Mouse (Mus musculus): ENCODE measurements at regions not wholly inside any gene's neighbourhood (a gene's known extent, or its start where the extent isn't known, plus 50 kb on each side); places are given as distances from the start of the nearest gene placed in this dataset.
"Not testable (repeated sequence)": the region's sequence is repeated elsewhere in the genome, so short reads cannot be mapped to it uniquely, and the experiment has no call there.

GRCm38 (mm10) chr3:134330943-134331342, 94.7 kb downstream of the Cxxc4 start:
- DNase-seq (ENCODE audit: low read depth, low spot score): no peak

- peak; percentile 12 for DNase-seq (ENCODE audit: low read depth, low spot score)
These were observed 95.3 kb downstream of the Cxxc4 start for GRCm38 (mm10) chr3:134331499-134332153.

- not testable (repeated sequence) for DNase-seq (ENCODE audit: low read depth, low spot score)
These were observed 102.9 kb downstream of the Cxxc4 start for GRCm38 (mm10) chr3:134339093-134339695.

GRCm38 (mm10) chr3:134365948-134366347, 129.7 kb downstream of the Cxxc4 start:
- DNase-seq (ENCODE audit: low read depth, low spot score): no peak

GRCm38 (mm10) chr3:134366761-134367160, 130.5 kb downstream of the Cxxc4 start:
- DNase-seq (ENCODE audit: low read depth, low spot score): no peak

- DNase-seq (ENCODE audit: low read depth, low spot score): no peak
These were observed 132.3 kb downstream of the Cxxc4 start for GRCm38 (mm10) chr3:134368591-134368990.

GRCm38 (mm10) chr3:134369126-134369525, 132.8 kb downstream of the Cxxc4 start:
- DNase-seq (ENCODE audit: low read depth, low spot score): no peak

- no peak for DNase-seq (ENCODE audit: low read depth, low spot score)
These were observed 143.3 kb downstream of the Cxxc4 start for GRCm38 (mm10) chr3:134379549-134379948.

GRCm38 (mm10) chr3:134390472-134391336, 154.4 kb downstream of the Cxxc4 start:
- peak; percentile 32 for DNase-seq (ENCODE audit: low read depth, low spot score)

GRCm38 (mm10) chr3:134400395-134401090, 164.3 kb downstream of the Cxxc4 start:
- DNase-seq (ENCODE audit: low read depth, low spot score): no peak

- no peak for DNase-seq (ENCODE audit: low read depth, low spot score)
These were observed 179.5 kb downstream of the Cxxc4 start for GRCm38 (mm10) chr3:134415606-134416328.

GRCm38 (mm10) chr3:134427633-134428032, 191.3 kb downstream of the Cxxc4 start:
- DNase-seq (ENCODE audit: low read depth, low spot score): no peak

GRCm38 (mm10) chr3:134466611-134467010, 230.3 kb downstream of the Cxxc4 start:
- no peak for DNase-seq (ENCODE audit: low read depth, low spot score)

GRCm38 (mm10) chr3:134487280-134487679, 251.0 kb downstream of the Cxxc4 start:
- DNase-seq (ENCODE audit: low read depth, low spot score): no peak

GRCm38 (mm10) chr3:134489966-134490543, 253.8 kb downstream of the Cxxc4 start:
- DNase-seq (ENCODE audit: low read depth, low spot score): no peak

- no peak for DNase-seq (ENCODE audit: low read depth, low spot score)
These were observed 273.4 kb downstream of the Cxxc4 start for GRCm38 (mm10) chr3:134509702-134510101.

GRCm38 (mm10) chr3:134525795-134526194, 289.5 kb downstream of the Cxxc4 start:
- no peak for DNase-seq (ENCODE audit: low read depth, low spot score)

- no peak for DNase-seq (ENCODE audit: low read depth, low spot score)
These were observed 268.7 kb upstream of the Tacr3 start for GRCm38 (mm10) chr3:134560144-134560543.

- no peak for DNase-seq (ENCODE audit: low read depth, low spot score)
These were observed 250.0 kb upstream of the Tacr3 start for GRCm38 (mm10) chr3:134578759-134579158.

- no peak for DNase-seq (ENCODE audit: low read depth, low spot score)
These were observed 240.2 kb upstream of the Tacr3 start for GRCm38 (mm10) chr3:134588630-134589029.

- DNase-seq (ENCODE audit: low read depth, low spot score): no peak
These were observed 225.9 kb upstream of the Tacr3 start for GRCm38 (mm10) chr3:134602919-134603318.
